Mouse (Mus musculus) heart, adult 8-10 months (tissue): Measurements from ENCODE around the gene Atp6v1g2. TPM values are rescaled to one million over a fixed set of nuclear protein-coding genes. Genes with fewer than 3 reads are reported as not detected.

Source experiments
- microRNA-seq: library from miRNA; unstranded; fragments of <30 nt; microRNA quantifications from one replicate; pipeline ENCODE4 v1.2.0, GENCODE M21; 2022
- total RNA-seq, 4 experiments: library from RNA; stranded (reverse); gene quantifications; 2 replicates each; pipeline ENCODE4 v1.2.4; 2022

Gene Atp6v1g2
- total RNA-seq, 4 experiments from 2014 or later = 1.7 to 3.6 (median 1.9) TPM

Small RNAs within 50 kb of the gene (microRNA-seq; reads per million reads assigned to microRNA genes)
- not detected for gene Mir6973a
- not detected for gene Mir6974
- not detected for gene Mir6975
- gene Mir8094 = not detected

Other genes starting within 250 kb of the Atp6v1g2 start
- gene Vars, start 232.7 kb upstream of the Atp6v1g2 start, total RNA-seq = 10 to 100 TPM; 28.3 to 31.4 (median 29.3) TPM
- 10 to 100 TPM; 12.0 to 18.5 (median 16.6) TPM for gene Vwa7, start 217.1 kb upstream of the Atp6v1g2 start, total RNA-seq
- not detected for gene Sapcd1, start 205.6 kb upstream of the Atp6v1g2 start, total RNA-seq
- under 1 TPM in 2 of 4 experiments, not detected in 2; 0.33 to 0.56 TPM for gene Msh5, start 186.9 kb upstream of the Atp6v1g2 start, total RNA-seq
- 10 to 100 TPM; 21.6 to 33.8 (median 30.0) TPM for gene Clic1, start 183.7 kb upstream of the Atp6v1g2 start, total RNA-seq
- 10 to 100 TPM; 13.5 to 22.7 (median 21.5) TPM for gene Ddah2, start 174.6 kb upstream of the Atp6v1g2 start, total RNA-seq
- gene Ly6g6c, start 168.3 kb upstream of the Atp6v1g2 start, total RNA-seq = not detected
- 1 to 10 TPM in 1 of 4 experiments, under 1 TPM in 3; 0.34 to 1.0 (median 0.85) TPM for gene Mpig6b, start 167.5 kb upstream of the Atp6v1g2 start, total RNA-seq
- gene Ly6g6e, start 156.8 kb upstream of the Atp6v1g2 start, total RNA-seq = not detected
- gene Ly6g6d, start 155.6 kb upstream of the Atp6v1g2 start, total RNA-seq = under 1 TPM in 3 of 4 experiments, not detected in 1; 0.69 to 0.95 (median 0.85) TPM
- under 1 TPM in 1 of 4 experiments, not detected in 3; 0.24 TPM for gene Ly6g6f, start 148.1 kb upstream of the Atp6v1g2 start, total RNA-seq
- 10 to 100 TPM; 60.7 to 64.8 (median 62.3) TPM for gene Abhd16a, start 144.4 kb upstream of the Atp6v1g2 start, total RNA-seq
- gene Ly6g5c, start 125.4 kb upstream of the Atp6v1g2 start, total RNA-seq = not detected
- gene Ly6g5b, start 118.2 kb upstream of the Atp6v1g2 start, total RNA-seq = not detected
- gene Gpank1, start 112.2 kb upstream of the Atp6v1g2 start, total RNA-seq = 10 to 100 TPM in 1 of 4 experiments, 1 to 10 TPM in 3; 6.6 to 10.2 (median 8.2) TPM
- 100 to 1,000 TPM; 152 to 184 (median 155) TPM for gene Csnk2b, start 111.6 kb upstream of the Atp6v1g2 start, total RNA-seq
- 10 to 100 TPM; 27.8 to 33.4 (median 30.3) TPM for gene D17H6S53E, start 107.3 kb upstream of the Atp6v1g2 start, total RNA-seq
- gene Apom, start 101.6 kb upstream of the Atp6v1g2 start, total RNA-seq = under 1 TPM in 1 of 4 experiments, not detected in 3; 0.26 TPM
- gene Bag6, start 98.5 kb upstream of the Atp6v1g2 start, total RNA-seq = 100 to 1,000 TPM; 233 to 266 (median 242) TPM
- gene Prrc2a, start 68.8 kb upstream of the Atp6v1g2 start, total RNA-seq = 100 to 1,000 TPM; 130 to 143 (median 140) TPM
- 1 to 10 TPM; 1.9 to 3.3 (median 2.4) TPM for gene Aif1, start 57.6 kb upstream of the Atp6v1g2 start, total RNA-seq
- gene Lst1, start 45.2 kb upstream of the Atp6v1g2 start, total RNA-seq = 1 to 10 TPM; 1.8 to 3.6 (median 2.6) TPM
- gene Ltb, start 39.2 kb upstream of the Atp6v1g2 start, total RNA-seq = 1 to 10 TPM in 1 of 4 experiments, under 1 TPM in 3; 0.69 to 1.6 (median 0.80) TPM
- gene Tnf, start 31.7 kb upstream of the Atp6v1g2 start, total RNA-seq = under 1 TPM; 0.25 to 0.97 (median 0.52) TPM
- gene Lta, start 28.3 kb upstream of the Atp6v1g2 start, total RNA-seq = under 1 TPM in 1 of 4 experiments, not detected in 3; 0.44 TPM
- gene Gm16181, start 12.8 kb upstream of the Atp6v1g2 start, total RNA-seq = under 1 TPM in 1 of 4 experiments, not detected in 3; 0.72 TPM
- 1 to 10 TPM; 8.2 to 9.4 (median 8.5) TPM for gene Nfkbil1, start 2.1 kb downstream of the Atp6v1g2 start, total RNA-seq
- gene Ddx39b, start 8.1 kb downstream of the Atp6v1g2 start, total RNA-seq = 10 to 100 TPM; 76.7 to 92.1 (median 86.6) TPM
- gene H2-D1, start 29.1 kb downstream of the Atp6v1g2 start, total RNA-seq = 100 to 1,000 TPM; 108 to 169 (median 117) TPM
- gene H2-Q1, start 86.7 kb downstream of the Atp6v1g2 start, total RNA-seq = 1 to 10 TPM in 3 of 4 experiments, under 1 TPM in 1; 0.53 to 1.5 (median 1.4) TPM
- gene H2-Q2, start 108.6 kb downstream of the Atp6v1g2 start, total RNA-seq = 1 to 10 TPM in 2 of 4 experiments, under 1 TPM in 2; 0.84 to 1.3 (median 1.1) TPM
- 10 to 100 TPM; 14.6 to 22.3 (median 16.7) TPM for gene H2-Q4, start 146.0 kb downstream of the Atp6v1g2 start, total RNA-seq
- 1 to 10 TPM; 3.8 to 8.0 (median 4.4) TPM for gene H2-Q6, start 191.2 kb downstream of the Atp6v1g2 start, total RNA-seq
- 1 to 10 TPM; 2.5 to 4.7 (median 3.2) TPM for gene H2-Q7, start 205.5 kb downstream of the Atp6v1g2 start, total RNA-seq
- under 1 TPM; 0.38 to 0.59 (median 0.39) TPM for gene H2-Q10, start 236.4 kb downstream of the Atp6v1g2 start, total RNA-seq